ENCODE assay signal across 8 mouse cellular contexts in the genomic region with DNA sequence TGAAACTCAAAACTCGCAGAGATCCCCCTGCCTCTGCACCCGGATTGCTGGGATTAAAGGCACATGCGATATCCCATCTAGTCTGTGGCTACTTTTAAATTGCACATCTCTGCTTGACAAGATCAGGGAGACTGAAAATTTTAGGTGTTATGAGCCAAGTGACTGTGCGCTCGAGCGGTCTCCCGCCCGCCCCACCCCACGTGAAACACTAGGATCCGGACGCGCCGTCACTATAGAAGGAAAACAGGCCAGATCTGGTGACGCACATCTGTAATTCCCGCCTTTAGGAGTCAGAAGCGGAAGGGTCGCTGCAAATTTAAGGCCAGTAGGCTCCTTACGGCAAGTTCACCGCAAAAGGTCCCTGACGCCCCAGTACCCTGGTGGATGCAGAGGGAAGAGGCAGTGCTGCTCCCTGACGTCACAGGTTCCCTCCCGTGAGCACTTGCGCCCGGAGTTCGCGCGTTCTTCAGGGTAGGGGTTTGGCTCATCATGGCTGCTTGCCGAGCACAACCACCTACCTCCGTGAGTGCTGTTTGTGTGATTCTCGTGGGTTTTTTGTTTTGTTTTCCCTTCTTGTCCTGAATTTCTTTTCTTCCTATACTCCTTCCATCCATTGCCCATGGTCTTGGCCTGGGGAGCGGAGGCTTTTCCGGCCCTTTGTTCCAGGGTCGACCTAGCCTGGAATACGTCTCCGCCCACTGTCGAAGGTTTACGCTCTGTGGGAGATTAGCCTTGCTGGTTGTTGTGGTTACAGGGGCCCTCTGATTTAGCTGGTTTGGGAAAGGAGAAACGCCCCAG. TPM values are rescaled to one million over a fixed set of nuclear protein-coding genes. Genes with fewer than 3 reads are reported as not detected.
A peak's percentile ranks its signal among the peaks of the same experiment; 100 is the strongest.
DNase-seq lines count a peak whose midpoint lies in the region; ATAC-seq lines count a peak whose summit lies in the region.

Ctc1 (plus strand) TSS at position 268 of the 798 bp plus-strand sequence.

- no peaks in the 10 kb centered on the region for H3K9me3 ChIP-seq in hindbrain, embryonic 13.5 days

- peak within 1 kb of the TSS; percentile 73 for H3K4me3 ChIP-seq in hindbrain, embryonic 13.5 days

- no peaks in the 10 kb centered on the region for H3K27me3 ChIP-seq in hindbrain, embryonic 13.5 days

- peaks cover under 1% of the 10 kb centered on the region for H3K36me3 ChIP-seq in hindbrain, embryonic 13.5 days

- H3K9ac ChIP-seq in hindbrain, embryonic 13.5 days: peak within 1 kb of the TSS; percentile 85

- H3K27ac ChIP-seq in hindbrain, embryonic 13.5 days: peak within 1 kb of the TSS; percentile 91

- DNase-seq in NIH3T3 (ENCODE audit: low read depth): peak; percentile 96
- peak; percentile 95 to 96 for DNase-seq in cerebellum, postnatal 10 days
- peak; percentile 81 to 85 for DNase-seq in frontal cortex, postnatal 14 days (ENCODE audit: low spot score in 2 of 2)
- peak; percentile 90 to 91 for DNase-seq in layer of hippocampus, postnatal 36 days
- peak; percentile 94 for DNase-seq in lung, postnatal 36 days
- DNase-seq in retina, postnatal 1 day: peak; percentile 97
- DNase-seq in urinary bladder, adult 18-20 months (ENCODE audit: low spot score in 2 of 2): peak; percentile 76 to 80

- 4% methylated on average over 38 of the region's 38 CpGs for WGBS in hindbrain, embryonic 13.5 days

- ATAC-seq in hindbrain, embryonic 13.5 days (ENCODE audit: low FRiP score): peak; percentile 93

- peaks cover 29% of the 10 kb centered on the region for H3K4me1 ChIP-seq in hindbrain, embryonic 13.5 days (replicated peaks)

- H3K4me2 ChIP-seq in hindbrain, embryonic 13.5 days: peak within 1 kb of the TSS; percentile 68

RNA-seq across cellular contexts. Expression of gene Ctc1, which starts in this region (rescaled TPM):
- polyA plus RNA-seq in hindbrain, embryonic 13.5 days (2015; fragmentation: Nextera tagmentation; extraction: Ambion mirVana): 49.4 and 49.9 TPM in 2 replicates
- 10 to 100 TPM; 31.8 to 32.3 TPM for total RNA-seq in layer of hippocampus, postnatal 36 days (2021)

Comparison
In these comparisons a context has a peak if more than half of its experiments do, and no peak if none do; other contexts are left out.
1. Peak in every context shown above with its lines: DNase-seq, ATAC-seq, H3K4me3 ChIP-seq and H3K27ac ChIP-seq.